Mouse (Mus musculus): ENCODE measurements around the gene Mup22. TPM values are rescaled to one million over a fixed set of nuclear protein-coding genes. Genes with fewer than 3 reads are reported as not detected.
"Not testable (repeated sequence)": the region's sequence is repeated elsewhere in the genome, so short reads cannot be mapped to it uniquely, and the experiment has no call there.

Gene Mup22
- polyA plus RNA-seq (2015; fragmentation: Nextera tagmentation; extraction: Ambion mirVana), result not detected in 2 replicates

DNA sequence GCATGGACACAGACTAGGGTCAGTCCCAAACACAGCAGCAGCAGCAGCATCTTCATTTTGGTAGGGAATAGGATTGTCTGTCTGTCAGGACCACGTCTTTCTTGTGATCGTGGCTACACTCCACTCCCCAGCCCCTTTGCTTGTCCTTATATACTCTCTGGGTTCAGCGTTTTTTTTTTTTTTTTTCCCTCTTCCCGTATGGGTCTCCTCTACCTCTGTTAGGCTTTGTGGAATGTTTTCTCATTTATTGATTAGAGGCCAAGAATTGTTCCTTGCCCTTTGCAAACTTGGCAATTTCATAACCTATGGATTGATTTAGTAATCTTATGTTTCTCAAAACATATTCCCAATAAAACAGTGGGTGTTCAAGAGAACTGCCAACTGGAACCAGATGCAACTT lies at the start of gene Mup22:
Gene Mup22, minus strand, starts transcription at position 101 of the 400 bp plus-strand sequence.
- H3K9ac ChIP-seq (ENCODE audit: low read depth, low read length); H3K4me3 ChIP-seq (ENCODE audit: low read depth, low read length); H3K4me1 ChIP-seq (ENCODE audit: control insufficient read depth, low read depth, low read length); H3K27ac ChIP-seq (ENCODE audit: low read length); H3K27me3 ChIP-seq (ENCODE audit: control insufficient read depth, insufficient read depth, low read depth, low read length); ATAC-seq (ENCODE audit: low read depth); H3K9me3 ChIP-seq (replicated peaks; ENCODE audit: control insufficient read depth, low read length); H3K4me2 ChIP-seq (ENCODE audit: low read depth, low read length); H3K36me3 ChIP-seq (ENCODE audit: control insufficient read depth, insufficient read depth): not testable (repeated sequence)
- 57% methylated on average over 4 of the region's 4 CpGs for WGBS (ENCODE audit: insufficient replicate concordance)

- H3K4me3 ChIP-seq (ENCODE audit: low read depth, low read length); H3K27ac ChIP-seq (ENCODE audit: low read length); H3K36me3 ChIP-seq (ENCODE audit: control insufficient read depth, insufficient read depth); ATAC-seq (ENCODE audit: low read depth); H3K9ac ChIP-seq (ENCODE audit: low read depth, low read length); H3K9me3 ChIP-seq (replicated peaks; ENCODE audit: control insufficient read depth, low read length); H3K27me3 ChIP-seq (ENCODE audit: control insufficient read depth, insufficient read depth, low read depth, low read length); H3K4me1 ChIP-seq (ENCODE audit: control insufficient read depth, low read depth, low read length); H3K4me2 ChIP-seq (ENCODE audit: low read depth, low read length): not testable (repeated sequence)
Measured at GRCm38 (mm10) chr4:60840889-60841288, 19.6 kb upstream of the Mup22 start.

Other genes starting within 250 kb of the Mup22 start
- gene Mup10, start 239.3 kb downstream of the Mup22 start, polyA plus RNA-seq (2015; fragmentation: Nextera tagmentation; extraction: Ambion mirVana), result not detected in 2 replicates
- gene Mup11, start 159.1 kb downstream of the Mup22 start, polyA plus RNA-seq (2015; fragmentation: Nextera tagmentation; extraction: Ambion mirVana), result not detected in 2 replicates
- gene Mup12, start 80.1 kb downstream of the Mup22 start, polyA plus RNA-seq (2015; fragmentation: Nextera tagmentation; extraction: Ambion mirVana), result not detected in 2 replicates

All from liver, embryonic 16.5 days (tissue).